Mouse (Mus musculus): Measurements from ENCODE around the gene Stag3.

Stag3 gene

GRCm38 (mm10) chr5:138271232-138271631, 8.8 kb upstream of the Stag3 start:
- no peak for DNase-seq

GRCm38 (mm10) chr5:138272409-138272923, 7.6 kb upstream of the Stag3 start, which contains the start of gene Gal3st4:
Gal3st4 (minus strand) TSS chr5:138272840.
- no peak for DNase-seq

- DNase-seq: no peak
Measured at GRCm38 (mm10) chr5:138274186-138274585, 5.9 kb upstream of the Stag3 start.

- no peak for DNase-seq
Measured at GRCm38 (mm10) chr5:138275216-138276050, 4.6 kb upstream of the Stag3 start.

GRCm38 (mm10) chr5:138277994-138278393, 2.0 kb upstream of the Stag3 start:
- DNase-seq: no peak

GRCm38 (mm10) chr5:138280425-138280768, 357 bp downstream of the Stag3 start:
- DNase-seq: no peak

GRCm38 (mm10) chr5:138280829-138281228, 789 bp downstream of the Stag3 start:
- DNase-seq: no peak

- DNase-seq: no peak
Measured at GRCm38 (mm10) chr5:138281798-138282197, 1.8 kb downstream of the Stag3 start.

- no peak for DNase-seq
Measured at GRCm38 (mm10) chr5:138283540-138283939, 3.5 kb downstream of the Stag3 start.

GRCm38 (mm10) chr5:138287861-138288260, 7.8 kb downstream of the Stag3 start:
- no peak for DNase-seq

GRCm38 (mm10) chr5:138291638-138292037, 11.6 kb downstream of the Stag3 start:
- no peak for DNase-seq

GRCm38 (mm10) chr5:138294158-138294557, 14.1 kb downstream of the Stag3 start:
- no peak for DNase-seq

GRCm38 (mm10) chr5:138299613-138300012, 19.6 kb downstream of the Stag3 start:
- DNase-seq: no peak

GRCm38 (mm10) chr5:138312795-138313194, 32.8 kb downstream of the Stag3 start:
- no peak for DNase-seq

- no peak for DNase-seq
Measured at GRCm38 (mm10) chr5:138341661-138342060, 61.6 kb downstream of the Stag3 start, which contains the start of gene Pvrig. Pvrig (plus strand) TSS chr5:138341961.

GRCm38 (mm10) chr5:138343216-138343615, 63.2 kb downstream of the Stag3 start:
- DNase-seq: no peak

Measured in cerebellum, adult 8-10 months (tissue).